Mouse (Mus musculus): ENCODE results near the gene Ttc7b. TPM values are rescaled to one million over a fixed set of nuclear protein-coding genes. Genes with fewer than 3 reads are reported as not detected.

Gene Ttc7b
- total and polyA plus RNA-seq, 3 experiments = 11.7 to 23.7 TPM; not detected in 1

- H3K27ac ChIP-seq (ENCODE audit: control insufficient read depth, low read depth, low read length) = no peak overlapping the region
Measured at GRCm38 (mm10) chr12:100425028-100425427, 95.6 kb downstream of the Ttc7b start.

GRCm38 (mm10) chr12:100422286-100422820, 98.3 kb downstream of the Ttc7b start:
- H3K79me2 ChIP-seq (ENCODE audit: control insufficient read depth, insufficient read depth, low read length, poor library complexity) = no peaks in the 10 kb centered on the region
- no peak overlapping the region for H3K27ac ChIP-seq (ENCODE audit: control insufficient read depth, low read depth, low read length)
- H3K4me3 ChIP-seq (ENCODE audit: control insufficient read depth in 1 of 2, insufficient read depth in 1 of 2, low read depth in 2 of 2, low read length in 2 of 2) = no peak overlapping the region
- peaks cover 0 to 7% of the 10 kb centered on the region in 2 experiments; a peak in 1 of 4 replicates for H3K4me1 ChIP-seq (ENCODE audit: control insufficient read depth in 1 of 2, insufficient read depth in 2 of 2, low read length in 2 of 2)
- no peak for DNase-seq (ENCODE audit: low read depth, low spot score)
- TF ChIP-seq NRF1 (IDR thresholded peaks at IDR 0.05; ENCODE audit: insufficient read depth, low read depth, low read length, poor library complexity, severe bottlenecking) (no peak), SIN3A (IDR thresholded peaks at IDR 0.05; ENCODE audit: low read length) (no peak), BHLHE40 (IDR thresholded peaks at IDR 0.05; ENCODE audit: borderline replicate concordance, low read depth, low read length) (no peak), TBP (IDR thresholded peaks at IDR 0.05; ENCODE audit: low read depth, low read length) (no peak), CTCF (IDR thresholded peaks at IDR 0.05 in 2 of 3, conservative IDR thresholded peaks at IDR 0.05 in 1 of 3; ENCODE audit: control insufficient read depth in 1 of 3, insufficient read depth in 1 of 3, low read depth in 2 of 3, low read length in 3 of 3, poor library complexity in 1 of 3, severe bottlenecking in 1 of 3) (no peak), MEF2A (IDR thresholded peaks at IDR 0.05; ENCODE audit: extremely low read depth, insufficient replicate concordance, low read depth, low read length, poor library complexity, severe bottlenecking) (no peak), POLR2AphosphoS5 (IDR thresholded peaks at IDR 0.05; ENCODE audit: borderline replicate concordance, low read depth, low read length) (no peak), MAZ (IDR thresholded peaks at IDR 0.05; ENCODE audit: low read depth, low read length) (no peak), MAFK (IDR thresholded peaks at IDR 0.05; ENCODE audit: borderline replicate concordance, low read depth, low read length) (no peak)
- peaks cover 0 to 4% of the 10 kb centered on the region in 2 experiments; a peak in 1 of 4 replicates for H3K36me3 ChIP-seq (ENCODE audit: control insufficient read depth in 1 of 2, insufficient read depth in 2 of 2, low read length in 2 of 2)
- H3K27me3 ChIP-seq (ENCODE audit: control insufficient read depth in 1 of 2, insufficient read depth in 2 of 2, low read length in 2 of 2) = no peaks in the 10 kb centered on the region
- no peaks in the 10 kb centered on the region for H3K9me3 ChIP-seq (replicated peaks; ENCODE audit: insufficient read depth, low read length)
- no peak overlapping the region for H3K9ac ChIP-seq (ENCODE audit: control insufficient read depth, low read depth, low read length, poor library complexity, severe bottlenecking)

More at GRCm38 (mm10) chr12:100425028-100425427, 95.6 kb downstream of the Ttc7b start:
- H3K4me3 ChIP-seq (ENCODE audit: control insufficient read depth in 1 of 2, insufficient read depth in 1 of 2, low read depth in 2 of 2, low read length in 2 of 2) = no peak overlapping the region
- H3K4me1 ChIP-seq (ENCODE audit: control insufficient read depth in 1 of 2, insufficient read depth in 2 of 2, low read length in 2 of 2) = peaks cover 0 to 7% of the 10 kb centered on the region in 2 experiments; a peak in 1 of 4 replicates
- no peaks in the 10 kb centered on the region for H3K9me3 ChIP-seq (replicated peaks; ENCODE audit: insufficient read depth, low read length)
- TF ChIP-seq TBP (IDR thresholded peaks at IDR 0.05; ENCODE audit: low read depth, low read length) (no peak), KAT2A (conservative IDR thresholded peaks at IDR 0.05; ENCODE audit: low read depth, low read length) (no peak), POLR2AphosphoS5 (IDR thresholded peaks at IDR 0.05; ENCODE audit: borderline replicate concordance, low read depth, low read length) (no peak), MEF2A (IDR thresholded peaks at IDR 0.05; ENCODE audit: extremely low read depth, insufficient replicate concordance, low read depth, low read length, poor library complexity, severe bottlenecking) (no peak), MYB (IDR thresholded peaks at IDR 0.05; ENCODE audit: low read depth, low read length) (no peak), USF1 (IDR thresholded peaks at IDR 0.05; ENCODE audit: low read depth, low read length) (no peak), ELF1 (IDR thresholded peaks at IDR 0.05; ENCODE audit: low read depth, low read length) (no peak), ZC3H11A (IDR thresholded peaks at IDR 0.05; ENCODE audit: low read depth, low read length) (no peak), MYC (IDR thresholded peaks at IDR 0.05; ENCODE audit: low read depth, low read length) (no peak), CHD2 (IDR thresholded peaks at IDR 0.05; ENCODE audit: low read length) (no peak), MXI1 (IDR thresholded peaks at IDR 0.05; ENCODE audit: low read depth, low read length) (no peak), MAX (IDR thresholded peaks at IDR 0.05; ENCODE audit: low read length) (no peak), ZMIZ1 (IDR thresholded peaks at IDR 0.05; ENCODE audit: low read depth, low read length) (no peak), CHD1 (IDR thresholded peaks at IDR 0.05; ENCODE audit: low read depth, low read length) (no peak), E2F4 (IDR thresholded peaks at IDR 0.05; ENCODE audit: borderline replicate concordance, low read depth, low read length) (no peak), BHLHE40 (IDR thresholded peaks at IDR 0.05; ENCODE audit: borderline replicate concordance, low read depth, low read length) (no peak)
- no peaks in the 10 kb centered on the region for H3K79me2 ChIP-seq (ENCODE audit: control insufficient read depth, insufficient read depth, low read length, poor library complexity)
- no peak overlapping the region for H3K9ac ChIP-seq (ENCODE audit: control insufficient read depth, low read depth, low read length, poor library complexity, severe bottlenecking)
- peaks cover 0 to 4% of the 10 kb centered on the region in 2 experiments; a peak in 1 of 4 replicates for H3K36me3 ChIP-seq (ENCODE audit: control insufficient read depth in 1 of 2, insufficient read depth in 2 of 2, low read length in 2 of 2)
- H3K27me3 ChIP-seq (ENCODE audit: control insufficient read depth in 1 of 2, insufficient read depth in 2 of 2, low read length in 2 of 2) = no peaks in the 10 kb centered on the region
- no peak for DNase-seq (ENCODE audit: low read depth, low spot score)
